Mouse (Mus musculus) ES-Bruce4 (cell line): ENCODE measurements around the gene Gm49661. TPM values are rescaled to one million over a fixed set of nuclear protein-coding genes. Genes with fewer than 3 reads are reported as not detected.

Experiments used
- H3K27ac ChIP-seq: 2 replicates; pipeline ENCODE4 v1.5.1; 2012; ENCODE audit warnings: low read length, inconsistent platforms; ENCODE audit not compliant: insufficient read depth
- H3K27me3 ChIP-seq: 2 replicates; pipeline ENCODE4 v1.6.1; 2012; ENCODE audit warnings: mild to moderate bottlenecking, low read length, inconsistent platforms; ENCODE audit not compliant: control insufficient read depth, poor library complexity, insufficient read depth, severe bottlenecking
- H3K36me3 ChIP-seq: 2 replicates; pipeline ENCODE4 v1.6.1; 2012; ENCODE audit warnings: inconsistent platforms, mild to moderate bottlenecking, low read length, moderate library complexity; ENCODE audit not compliant: control insufficient read depth, poor library complexity, insufficient read depth, severe bottlenecking
- H3K4me1 ChIP-seq: one replicate; pipeline ENCODE4 v1.8.1; 2011; ENCODE audit warnings: low read length; ENCODE audit not compliant: control insufficient read depth, insufficient read depth
- H3K4me3 ChIP-seq: 2 replicates; pipeline ENCODE4 v1.5.1; 2011; ENCODE audit warnings: low read depth, mild to moderate bottlenecking, low read length
- H3K9ac ChIP-seq: 2 replicates; pipeline ENCODE4 v1.6.1; 2012; ENCODE audit warnings: low read depth, mild to moderate bottlenecking, inconsistent platforms; ENCODE audit not compliant: poor library complexity, severe bottlenecking
- H3K9me3 ChIP-seq: replicated peaks from 2 replicates; pipeline ENCODE4 v1.6.1; 2012; ENCODE audit warnings: mild to moderate bottlenecking, low read length, inconsistent platforms; ENCODE audit not compliant: control insufficient read depth, poor library complexity, insufficient read depth, severe bottlenecking
- CTCF ChIP-seq: IDR thresholded peaks from one replicate; pipeline ENCODE4 v1.8.1; 2011; ENCODE audit warnings: low read depth, low read length
- EP300 ChIP-seq: IDR thresholded peaks from 2 replicates; pipeline ENCODE4 v1.6.1; 2011; ENCODE audit warnings: low read depth, low read length; ENCODE audit not compliant: insufficient read depth
- POLR2A ChIP-seq: IDR thresholded peaks from one replicate; pipeline ENCODE4 v1.8.1; 2011; ENCODE audit warnings: low read length; ENCODE audit not compliant: insufficient read depth
- polyA plus RNA-seq: library from polyadenylated mRNA; stranded (reverse); fragments of >200 nt; gene quantifications from 2 replicates; pipeline ENCODE4 v1.2.4, GENCODE M21; 2011; ENCODE audit warnings: low read depth; ENCODE audit not compliant: missing spikeins, insufficient read depth, insufficient read length

The Gm49661 gene
- polyA plus RNA-seq, 1 experiment: not detected

- H3K4me1 ChIP-seq: peaks cover 2% of the 10 kb centered on the region
- TF ChIP-seq POLR2A: no peak
- no peak for TF ChIP-seq EP300
- no peak for TF ChIP-seq CTCF
These were observed 42.0 kb upstream of the Gm49661 start for GRCm38 (mm10) chr8:85011242-85011641.

GRCm38 (mm10) chr8:85007686-85008085, 38.5 kb upstream of the Gm49661 start:
- no peak overlapping the region for H3K27ac ChIP-seq
- H3K4me3 ChIP-seq: peak overlapping the region; percentile 36
- peak overlapping the region; percentile 54 for H3K9ac ChIP-seq
- no peaks in the 10 kb centered on the region for H3K9me3 ChIP-seq
- TF ChIP-seq POLR2A (no peak), EP300 (no peak), CTCF (peak; percentile 70)
- H3K36me3 ChIP-seq: peaks cover 2% of the 10 kb centered on the region; the same call in 1 of the 2 replicates
- peaks cover 2% of the 10 kb centered on the region for H3K4me1 ChIP-seq
- H3K27me3 ChIP-seq: peaks cover 2% of the 10 kb centered on the region; the same call in 1 of the 2 replicates

More at GRCm38 (mm10) chr8:85011242-85011641, 42.0 kb upstream of the Gm49661 start:
- Histone ChIP-seq H3K27ac (no peak overlapping the region), H3K27me3 (peaks cover 2% of the 10 kb centered on the region; the same call in 1 of the 2 replicates), H3K4me3 (no peak overlapping the region), H3K9me3 (no peaks in the 10 kb centered on the region), H3K9ac (no peak overlapping the region), H3K36me3 (no peaks in the 10 kb centered on the region)

GRCm38 (mm10) chr8:84997649-84998295, 28.5 kb upstream of the Gm49661 start:
- TF ChIP-seq EP300: peak; percentile 71; the same call in 1 of the 2 replicates
- TF ChIP-seq POLR2A: no peak
- TF ChIP-seq CTCF: peak; percentile 99
- H3K27ac ChIP-seq: peak overlapping the region; percentile 7
- H3K4me1 ChIP-seq: peaks cover 6% of the 10 kb centered on the region
- H3K9me3 ChIP-seq: no peaks in the 10 kb centered on the region
- no peaks in the 10 kb centered on the region for H3K27me3 ChIP-seq
- H3K9ac ChIP-seq: 0 out of 2 replicates have a peak overlapping the region, but pooled peaks have one; percentile 2
- H3K4me3 ChIP-seq: no peak overlapping the region
- H3K36me3 ChIP-seq: peaks cover 29% of the 10 kb centered on the region

- Histone ChIP-seq H3K4me3 (no peak overlapping the region), H3K27ac (no peak overlapping the region), H3K36me3 (peaks cover 24% of the 10 kb centered on the region), H3K4me1 (peaks cover 3% of the 10 kb centered on the region), H3K9me3 (no peaks in the 10 kb centered on the region), H3K9ac (no peak overlapping the region), H3K27me3 (no peaks in the 10 kb centered on the region)
- no peak for TF ChIP-seq EP300
- no peak for TF ChIP-seq POLR2A
- TF ChIP-seq CTCF: no peak
These were observed 27.7 kb upstream of the Gm49661 start for GRCm38 (mm10) chr8:84996978-84997377.

GRCm38 (mm10) chr8:84995680-84996079, 26.4 kb upstream of the Gm49661 start:
- H3K27me3 ChIP-seq: no peaks in the 10 kb centered on the region
- H3K27ac ChIP-seq: peak overlapping the region; percentile 37
- peaks cover 22% of the 10 kb centered on the region for H3K36me3 ChIP-seq
- peak overlapping the region; percentile 36 for H3K4me3 ChIP-seq
- peaks cover 3% of the 10 kb centered on the region for H3K4me1 ChIP-seq
- TF ChIP-seq EP300: peak; percentile 54; the same call in 1 of the 2 replicates
- no peak for TF ChIP-seq CTCF
- H3K9me3 ChIP-seq: no peaks in the 10 kb centered on the region
- peak overlapping the region; percentile 23 for H3K9ac ChIP-seq

- no peak overlapping the region for H3K9ac ChIP-seq
- no peaks in the 10 kb centered on the region for H3K9me3 ChIP-seq
- no peak overlapping the region for H3K27ac ChIP-seq
- no peaks in the 10 kb centered on the region for H3K27me3 ChIP-seq
- H3K4me1 ChIP-seq: peaks cover 3% of the 10 kb centered on the region
- TF ChIP-seq EP300 (no peak), POLR2A (no peak), CTCF (no peak)
- no peak overlapping the region for H3K4me3 ChIP-seq
- H3K36me3 ChIP-seq: peaks cover 22% of the 10 kb centered on the region
These were observed 25.1 kb upstream of the Gm49661 start for GRCm38 (mm10) chr8:84994375-84994774.
